Mouse (Mus musculus) intestine, embryonic 16.5 days (tissue): ENCODE measurements around the gene Pus7. TPM values are rescaled to one million over a fixed set of nuclear protein-coding genes. Genes with fewer than 3 reads are reported as not detected.
A peak's percentile ranks its signal among the peaks of the same experiment; 100 is the strongest.

ENCODE experiments used
- ATAC-seq: fragments of 200-750 bp; cut with Nextera tagmentation; 2 replicates; pipeline ENCODE4 v1.8.0; 2017; ENCODE audit warnings: moderate TSS enrichment, moderate library complexity
- H3K27ac ChIP-seq: fragments of 300-500 bp; sonication (generic); 2 replicates; pipeline ENCODE4 v1.5.1; 2014; ENCODE audit warnings: mild to moderate bottlenecking, low read length
- H3K27me3 ChIP-seq: fragments of 300-500 bp; sonication (generic); replicated peaks from 2 replicates; pipeline ENCODE4 v1.6.1; 2014; ENCODE audit warnings: low read length, control low read depth, mixed read lengths; ENCODE audit not compliant: control insufficient read depth, insufficient read depth
- H3K36me3 ChIP-seq: fragments of 300-500 bp; sonication (generic); 2 replicates; pipeline ENCODE4 v1.6.1; 2014; ENCODE audit warnings: low read length, control low read depth; ENCODE audit not compliant: control insufficient read depth, insufficient read depth
- H3K4me1 ChIP-seq: fragments of 300-500 bp; sonication (generic); 2 replicates; pipeline ENCODE4 v1.6.1; 2014; ENCODE audit warnings: low read length, control low read depth, mixed read lengths; ENCODE audit not compliant: control insufficient read depth, insufficient read depth
- H3K4me2 ChIP-seq: fragments of 300-500 bp; sonication (generic); 2 replicates; pipeline ENCODE4 v1.6.1; 2014; ENCODE audit warnings: low read depth, low read length, control low read depth
- H3K4me3 ChIP-seq: fragments of 300-500 bp; sonication (generic); 2 replicates; pipeline ENCODE4 v1.5.1; 2014; ENCODE audit warnings: mild to moderate bottlenecking, low read length
- H3K9ac ChIP-seq: fragments of 300-500 bp; sonication (generic); 2 replicates; pipeline ENCODE4 v1.6.1; 2014; ENCODE audit warnings: low read depth, low read length
- H3K9me3 ChIP-seq: fragments of 300-500 bp; sonication (generic); 2 replicates; pipeline ENCODE4 v1.6.1; 2016; ENCODE audit warnings: low read length, control low read depth; ENCODE audit not compliant: control insufficient read depth
- WGBS: fragments of 180-500 bp; shearing (Covaris S2); extraction: QIAGEN DNeasy Blood & Tissue Kit; methylation state at CpG from one replicate; pipeline ENCODE4 v1.1.7; 2014; 5-methylcytosine and 5-hydroxymethylcytosine counted together
- polyA plus RNA-seq: library from polyadenylated mRNA; unstranded; fragments of >200 nt; fragmentation: Nextera tagmentation; extraction: Ambion mirVana; gene quantifications from 2 replicates; pipeline ENCODE4 v1.2.1, GENCODE M21; 2015

The Pus7 gene
- polyA plus RNA-seq: 26.7 and 29.6 TPM in 2 replicates

- no peaks in the 10 kb centered on the region for H3K9me3 ChIP-seq
- peak within 1 kb of the TSS; percentile 75 for H3K9ac ChIP-seq
- H3K4me1 ChIP-seq: peaks cover 13% of the 10 kb centered on the region
- WGBS: under 1% methylated on average over 84 of the region's 86 CpGs
- H3K36me3 ChIP-seq: no peaks in the 10 kb centered on the region
- peak within 1 kb of the TSS; percentile 75 for H3K4me2 ChIP-seq
- H3K4me3 ChIP-seq: peak within 1 kb of the TSS; percentile 89
- H3K27me3 ChIP-seq: no peaks in the 10 kb centered on the region
- peak within 1 kb of the TSS; percentile 63 for H3K27ac ChIP-seq
- ATAC-seq: peak; percentile 89
Measured at GRCm38 (mm10) chr5:23782931-23783877, at the start of gene Pus7. TSS of gene Pus7 (minus strand) at chr5:23783711.

- H3K9me3 ChIP-seq: no peaks in the 10 kb centered on the region
- WGBS: 34% methylated on average over 58 of the region's 58 CpGs
- H3K27ac ChIP-seq: no peak overlapping the region
- H3K27me3 ChIP-seq: peaks cover 6% of the 10 kb centered on the region; the same call in 1 of the 2 replicates
- H3K4me1 ChIP-seq: 0 out of 2 replicates have a peak, but pooled peaks cover 2% of the 10 kb centered on the region
- H3K9ac ChIP-seq: 0 out of 2 replicates have a peak overlapping the region, but pooled peaks have one; percentile 19
- H3K36me3 ChIP-seq: no peaks in the 10 kb centered on the region
- ATAC-seq: no peak
- 0 out of 2 replicates have a peak overlapping the region, but pooled peaks have one; percentile 9 for H3K4me3 ChIP-seq
- peak overlapping the region; percentile 32; the same call in 1 of the 2 replicates for H3K4me2 ChIP-seq
Measured at GRCm38 (mm10) chr5:23830897-23831752, 47.6 kb upstream of the Pus7 start.

GRCm38 (mm10) chr5:23826321-23827004 lies 43.0 kb upstream of the Pus7 start:
- H3K9me3 ChIP-seq: no peaks in the 10 kb centered on the region
- peaks cover 5% of the 10 kb centered on the region; the same call in 1 of the 2 replicates for H3K27me3 ChIP-seq
- H3K36me3 ChIP-seq: no peaks in the 10 kb centered on the region
- 35% methylated on average over 11 of the region's 11 CpGs for WGBS
- no peak overlapping the region for H3K4me2 ChIP-seq
- H3K27ac ChIP-seq: no peak overlapping the region
- H3K9ac ChIP-seq: no peak overlapping the region
- H3K4me3 ChIP-seq: no peak overlapping the region
- ATAC-seq: no peak
- H3K4me1 ChIP-seq: 0 out of 2 replicates have a peak, but pooled peaks cover 2% of the 10 kb centered on the region

GRCm38 (mm10) chr5:23824171-23824733 lies 40.7 kb upstream of the Pus7 start:
- Histone ChIP-seq H3K4me1 (no peaks in the 10 kb centered on the region), H3K9me3 (no peaks in the 10 kb centered on the region), H3K27me3 (no peaks in the 10 kb centered on the region), H3K27ac (no peak overlapping the region), H3K4me2 (no peak overlapping the region), H3K4me3 (no peak overlapping the region), H3K9ac (no peak overlapping the region), H3K36me3 (no peaks in the 10 kb centered on the region)
- no peak for ATAC-seq
- 74% methylated on average over 8 of the region's 8 CpGs for WGBS

GRCm38 (mm10) chr5:23822306-23822705 lies 38.8 kb upstream of the Pus7 start:
- no peak for ATAC-seq
- WGBS: 73% methylated on average over 11 of the region's 11 CpGs
- Histone ChIP-seq H3K27me3 (no peaks in the 10 kb centered on the region), H3K4me3 (no peak overlapping the region), H3K4me1 (no peaks in the 10 kb centered on the region), H3K9ac (no peak overlapping the region), H3K4me2 (no peak overlapping the region), H3K9me3 (no peaks in the 10 kb centered on the region), H3K27ac (no peak overlapping the region), H3K36me3 (peaks cover 8% of the 10 kb centered on the region; the same call in 1 of the 2 replicates)

- Histone ChIP-seq H3K4me1 (no peaks in the 10 kb centered on the region), H3K27ac (no peak overlapping the region), H3K9ac (no peak overlapping the region), H3K27me3 (no peaks in the 10 kb centered on the region), H3K4me2 (no peak overlapping the region), H3K36me3 (peaks cover 34% of the 10 kb centered on the region), H3K4me3 (no peak overlapping the region), H3K9me3 (no peaks in the 10 kb centered on the region)
- WGBS: 91% methylated on average over 15 of the region's 15 CpGs
- ATAC-seq: no peak
Measured at GRCm38 (mm10) chr5:23816681-23817080, 33.2 kb upstream of the Pus7 start.

DNA sequence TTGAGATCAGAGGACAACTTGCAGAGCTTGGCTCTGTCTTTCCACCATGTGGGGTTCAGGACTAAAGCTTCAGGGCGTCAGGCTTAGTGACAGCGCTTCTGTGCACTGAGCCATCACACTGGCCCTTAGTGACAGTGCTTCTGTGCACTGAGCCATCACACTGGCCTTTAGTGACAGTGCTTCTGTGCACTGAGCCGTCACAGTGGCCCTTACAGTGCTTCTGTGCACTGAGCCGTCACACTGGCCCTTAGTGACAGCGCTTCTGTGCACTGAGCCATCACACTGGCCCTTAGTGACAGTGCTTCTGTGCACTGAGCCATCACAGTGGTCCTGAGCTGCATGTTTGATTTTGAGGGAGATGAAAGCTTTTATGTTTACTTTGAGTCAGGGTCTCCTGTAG lies 31.3 kb upstream of the Pus7 start:
- no peak overlapping the region for H3K4me2 ChIP-seq
- H3K4me1 ChIP-seq: no peaks in the 10 kb centered on the region
- H3K27me3 ChIP-seq: no peaks in the 10 kb centered on the region
- 93% methylated on average over 5 of the region's 5 CpGs for WGBS
- no peaks in the 10 kb centered on the region for H3K9me3 ChIP-seq
- ATAC-seq: no peak
- peaks cover 46% of the 10 kb centered on the region for H3K36me3 ChIP-seq
- no peak overlapping the region for H3K27ac ChIP-seq
- no peak overlapping the region for H3K4me3 ChIP-seq
- no peak overlapping the region for H3K9ac ChIP-seq

DNA sequence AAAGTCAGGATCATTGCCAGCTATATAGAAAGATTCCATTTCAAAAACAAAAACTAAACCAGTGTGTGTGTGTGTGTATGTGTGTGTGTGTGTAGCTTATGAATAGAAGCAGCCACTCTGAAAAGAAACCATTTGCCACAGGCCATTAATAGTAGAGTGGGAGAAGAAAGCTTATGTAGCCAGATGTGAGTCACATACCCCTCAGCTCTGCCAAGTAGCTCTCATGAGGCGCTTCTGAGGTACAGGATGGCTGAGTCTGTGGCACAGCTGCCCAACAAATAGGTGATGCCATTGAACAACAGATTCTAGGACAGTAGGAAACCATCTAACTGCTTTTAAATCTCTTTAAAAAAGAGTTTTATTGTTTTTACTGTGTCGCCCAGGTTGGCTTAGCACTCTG lies 9.2 kb upstream of the Pus7 start:
- 92% methylated on average over 2 of the region's 2 CpGs for WGBS
- H3K36me3 ChIP-seq: 0 out of 2 replicates have a peak, but pooled peaks cover 2% of the 10 kb centered on the region
- no peak for ATAC-seq

More for the DNA sequence above, 9.2 kb upstream of the Pus7 start:
- H3K27me3 ChIP-seq: no peaks in the 10 kb centered on the region
- no peak overlapping the region for H3K27ac ChIP-seq
- no peak overlapping the region for H3K4me2 ChIP-seq
- peaks cover 7% of the 10 kb centered on the region; the same call in 1 of the 2 replicates for H3K4me1 ChIP-seq
- H3K4me3 ChIP-seq: no peak overlapping the region
- H3K9me3 ChIP-seq: no peaks in the 10 kb centered on the region
- H3K9ac ChIP-seq: no peak overlapping the region
